Mouse (Mus musculus) thymus, adult 18-20 months (tissue): ENCODE data around the gene Emc3.
A peak's percentile ranks its signal among the peaks of the same experiment; 100 is the strongest.

Experiments used
- DNase-seq, 2 experiments: peaks; one replicate each; pipeline ENCODE4 v3.0.0; 2022; ENCODE audit warnings: mixed read lengths in 2 of 2

Gene Emc3

DNA sequence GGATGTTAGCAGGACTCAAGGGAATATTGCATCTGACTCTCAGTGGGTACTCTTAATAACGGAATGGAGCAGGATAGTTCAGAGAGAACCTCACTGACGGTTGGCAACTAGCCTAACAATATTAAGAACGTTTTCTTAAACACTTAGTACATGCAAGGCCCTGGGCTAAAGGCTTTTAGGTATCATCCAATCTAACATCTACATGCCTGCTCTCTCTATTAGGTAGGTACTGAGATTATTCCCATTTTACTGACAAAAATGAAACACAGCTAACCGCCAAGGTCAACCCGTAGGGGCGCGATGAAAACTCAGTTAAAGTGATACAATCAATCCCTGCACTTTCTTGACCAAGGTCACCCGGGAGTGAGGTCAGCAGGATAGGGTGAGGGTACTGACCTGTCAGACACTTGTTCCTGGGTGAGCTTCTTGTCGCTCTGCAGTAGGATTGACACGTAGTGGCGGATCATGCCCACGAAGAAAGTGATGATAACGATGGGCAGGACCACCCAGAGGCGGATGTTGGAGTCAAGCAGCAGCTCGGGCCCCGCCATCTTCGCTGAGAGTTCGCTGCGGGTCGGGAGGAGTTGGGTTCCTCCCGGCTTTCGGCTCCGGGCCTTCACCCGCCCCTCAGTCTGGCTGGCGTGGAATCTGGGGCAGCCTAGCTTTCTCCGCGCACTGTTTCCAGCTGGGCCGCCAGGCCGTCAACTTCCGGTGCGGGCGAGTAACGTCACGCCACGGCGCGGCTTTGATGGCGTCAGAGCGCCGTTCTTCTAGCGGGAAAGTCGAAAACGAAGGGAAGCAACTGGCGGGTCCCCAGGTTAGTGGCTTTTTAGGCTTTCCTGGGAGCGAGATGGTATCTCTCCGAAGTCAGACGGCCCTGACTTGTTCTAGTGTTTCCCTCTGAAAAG is at the start of gene Emc3, which contains the start of gene Fancd2:
Emc3 (minus strand) TSS at position 721 of the 908 bp plus-strand sequence.
Fancd2 (plus strand) TSS at position 751 of the 908 bp plus-strand sequence.
- peak; percentile 79 to 80 for DNase-seq

DNA sequence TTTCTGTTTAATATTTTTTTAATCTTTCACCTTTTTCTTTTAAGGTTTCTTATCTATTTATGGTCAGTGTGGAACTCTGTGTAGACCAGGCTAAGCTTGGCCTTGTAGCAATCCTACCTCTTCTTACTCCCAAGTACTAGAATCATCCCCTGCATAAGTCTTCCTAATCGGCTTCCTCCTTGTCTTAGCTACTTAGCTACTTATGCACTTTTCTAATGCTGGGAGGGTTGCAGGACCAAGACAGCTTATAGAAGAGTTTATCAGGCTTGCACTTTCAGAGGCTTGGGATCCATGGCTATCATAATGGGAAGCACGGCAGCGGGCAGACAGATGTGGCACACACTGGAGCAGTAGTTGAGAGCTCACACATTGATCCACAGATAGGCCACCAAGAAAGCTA is 47.9 kb upstream of the Emc3 start:
- DNase-seq: no peak

DNA sequence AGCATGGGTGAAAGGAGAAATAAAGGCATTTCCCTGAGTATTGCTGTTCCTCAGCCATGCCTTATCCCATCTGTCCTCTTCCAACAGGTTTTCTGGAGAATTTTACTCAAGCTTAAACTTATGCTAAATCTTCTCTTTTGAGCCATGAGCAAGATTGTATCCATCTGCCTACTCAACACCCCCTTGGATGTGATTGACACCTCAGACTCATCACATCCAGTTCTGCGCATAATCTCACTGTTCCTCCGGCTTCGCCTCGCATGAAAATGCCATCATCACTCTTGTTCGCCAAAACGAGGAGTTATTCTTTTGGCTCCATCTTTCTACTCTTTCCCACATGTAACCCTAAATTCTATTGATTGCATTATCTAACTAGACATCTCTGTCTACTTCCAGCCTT is 44.6 kb upstream of the Emc3 start:
- DNase-seq: no peak

DNA sequence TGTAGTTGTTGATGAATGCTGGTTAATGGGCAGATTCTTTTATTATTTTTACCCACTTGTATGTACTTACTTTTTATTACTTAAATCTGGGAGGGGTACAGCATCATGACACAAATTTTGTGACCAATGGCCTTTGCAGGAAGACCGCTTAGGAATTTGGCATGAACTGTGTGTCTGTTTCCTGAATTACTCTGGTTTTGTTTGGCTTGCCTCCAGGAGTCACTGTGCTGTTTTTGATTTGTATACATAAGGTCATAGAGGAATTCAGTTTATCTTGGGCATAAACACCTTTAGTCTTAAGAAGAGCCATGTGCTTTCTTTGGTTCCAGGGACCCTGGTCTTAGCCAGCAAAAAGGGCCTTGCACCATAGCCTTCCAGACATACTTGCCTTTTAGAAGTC is 33.1 kb upstream of the Emc3 start:
- no peak for DNase-seq

DNA sequence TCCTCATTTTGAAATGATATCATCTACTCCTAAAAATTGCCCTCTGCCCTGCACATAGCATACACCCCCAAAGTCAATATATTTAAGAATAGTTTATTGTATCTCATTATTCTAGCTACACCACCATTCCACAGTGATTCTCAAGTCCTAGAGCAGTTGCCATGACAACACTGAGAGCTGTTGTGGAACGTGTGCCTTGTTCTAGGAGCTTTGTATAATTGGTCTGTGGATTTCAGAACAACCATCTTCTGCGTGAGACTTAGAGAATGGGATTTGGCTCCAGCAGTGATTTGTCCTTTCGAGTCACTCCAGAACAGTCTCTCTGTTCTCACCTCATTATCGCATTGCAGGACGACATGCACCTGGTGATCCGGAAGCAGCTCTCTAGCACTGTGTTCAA is 28.3 kb upstream of the Emc3 start:
- DNase-seq: no peak

DNA sequence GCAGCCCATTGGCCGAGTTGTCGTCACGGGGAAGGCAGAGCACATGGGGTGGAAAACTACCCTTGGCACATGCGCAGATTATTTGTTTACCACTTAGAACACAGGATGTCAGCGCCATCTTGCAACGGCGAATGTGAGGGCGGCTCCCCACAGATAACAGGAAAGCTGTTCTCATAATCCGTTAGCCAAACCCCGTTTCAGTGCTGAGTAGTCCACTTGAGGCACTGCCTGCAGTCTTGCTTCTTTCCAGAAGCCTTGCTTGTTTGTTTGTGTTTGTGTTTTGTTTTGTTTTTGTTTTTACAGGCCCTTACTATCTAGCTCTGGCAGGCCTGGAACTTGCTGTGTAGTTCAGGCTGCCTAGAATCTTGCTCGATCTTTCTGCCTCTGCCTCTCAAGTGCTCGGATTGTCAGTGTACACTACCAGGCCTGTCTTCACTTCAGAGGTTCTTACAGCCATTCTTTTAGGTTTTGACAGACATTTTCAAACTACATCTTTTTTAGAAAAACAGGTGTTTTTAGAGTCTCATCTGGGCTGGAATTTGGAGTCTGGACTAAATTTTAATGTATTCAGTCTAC is 12.5 kb upstream of the Emc3 start:
- DNase-seq: no peak

DNA sequence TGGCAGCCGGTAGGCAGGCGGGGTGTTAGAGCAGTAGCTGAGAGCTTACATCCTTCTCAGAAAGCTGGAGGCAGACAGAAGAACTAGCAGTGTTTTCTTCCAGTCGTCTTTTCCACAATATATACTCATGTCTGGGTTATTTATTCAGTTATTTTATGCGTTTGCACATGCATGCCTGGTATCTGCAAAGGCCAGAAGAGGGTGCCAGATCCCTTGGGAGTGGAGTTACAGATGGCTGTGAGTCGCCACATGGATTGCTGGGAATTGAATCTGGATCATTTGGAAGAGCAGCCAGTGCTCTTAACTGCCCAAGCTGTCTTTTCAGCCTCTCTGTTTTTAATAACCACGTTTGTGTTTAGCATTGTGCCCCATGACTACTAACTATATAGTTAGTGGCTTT is 10.2 kb upstream of the Emc3 start:
- DNase-seq: no peak

DNA sequence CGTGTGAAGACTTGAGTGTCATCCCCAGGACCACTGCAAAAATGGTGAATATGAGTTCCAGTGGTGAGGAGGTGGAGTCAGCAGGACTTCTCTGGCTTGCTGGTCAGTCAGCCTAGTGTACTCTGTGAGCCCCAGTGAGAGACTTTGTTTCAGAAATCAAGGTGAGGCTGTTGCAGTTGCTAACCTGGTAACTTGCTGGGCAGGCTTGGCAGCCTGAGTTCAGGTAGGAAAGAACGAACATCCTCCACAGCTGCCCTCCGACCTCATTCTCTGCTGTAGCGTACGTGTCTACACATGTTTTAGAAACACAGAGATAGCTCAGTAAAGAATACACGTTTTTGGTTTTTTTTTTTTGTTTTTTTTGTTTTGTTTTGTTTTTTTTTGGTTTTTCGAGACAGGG is 3.4 kb upstream of the Emc3 start:
- DNase-seq: no peak

DNA sequence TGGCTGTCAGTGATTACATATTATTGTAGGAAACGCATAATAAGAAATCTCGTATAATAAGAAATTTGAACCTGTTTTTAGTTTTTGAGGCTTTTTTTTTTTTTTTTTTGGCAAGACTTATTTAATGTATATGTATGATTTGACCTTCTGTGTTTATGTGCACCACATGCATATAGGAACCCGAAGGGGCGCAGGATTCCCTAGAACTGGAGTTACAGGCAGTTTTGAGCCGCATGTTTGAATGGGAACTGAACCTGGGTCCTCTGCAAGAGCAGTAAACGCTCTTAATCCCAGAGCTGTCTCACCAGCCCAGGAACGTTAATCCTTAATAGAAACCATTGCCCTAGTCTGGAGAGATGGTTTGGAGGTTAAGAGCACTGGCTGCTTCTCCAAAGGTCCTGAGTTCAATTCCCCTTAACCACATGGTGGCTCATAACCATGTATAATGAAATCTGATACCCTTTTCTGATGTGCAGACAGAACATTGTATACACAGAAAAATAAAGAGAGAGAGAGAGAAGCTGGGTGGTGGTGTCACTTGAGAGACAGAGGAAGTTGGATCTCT is 470 bp upstream of the Emc3 start:
- no peak for DNase-seq

DNA sequence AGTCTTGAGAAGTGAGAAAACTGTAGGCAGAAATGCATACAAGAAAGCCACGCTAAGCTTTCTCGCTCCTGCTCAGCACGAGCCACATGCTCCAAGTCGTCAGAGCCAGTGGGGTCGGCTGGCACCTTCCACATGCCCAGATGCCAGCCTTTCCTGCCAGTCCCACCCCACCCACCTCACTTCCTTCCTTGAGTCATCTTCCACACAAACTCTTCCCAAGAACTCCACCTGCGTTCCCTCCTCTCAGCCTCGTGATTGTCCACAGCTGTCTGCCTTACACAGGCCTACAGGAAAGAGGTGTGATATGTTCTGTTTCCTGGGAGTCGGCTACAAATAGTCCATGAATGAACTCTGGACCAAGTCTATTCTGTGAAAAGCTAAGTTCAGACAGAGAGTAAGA is 8.0 kb downstream of the Emc3 start:
- no peak for DNase-seq

DNA sequence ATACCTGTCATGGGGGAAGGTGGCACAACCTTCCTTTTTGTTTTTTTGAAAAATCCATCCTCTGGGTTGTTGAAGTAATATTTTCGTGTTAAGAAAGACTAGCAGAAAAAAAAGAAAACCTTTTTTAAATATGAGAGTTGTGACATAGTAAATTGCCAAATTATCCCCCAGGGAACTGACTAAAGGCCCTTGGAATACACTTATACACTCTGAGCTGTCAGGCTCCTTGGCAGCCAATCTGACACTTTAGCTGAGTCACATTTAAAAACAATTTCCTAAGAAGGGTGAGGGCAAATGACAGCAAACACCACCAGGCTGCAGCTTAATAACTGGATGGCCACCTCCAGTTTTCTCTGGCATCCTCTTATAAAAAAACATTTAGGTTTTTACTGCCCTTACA is 9.1 kb downstream of the Emc3 start:
- no peak for DNase-seq

DNA sequence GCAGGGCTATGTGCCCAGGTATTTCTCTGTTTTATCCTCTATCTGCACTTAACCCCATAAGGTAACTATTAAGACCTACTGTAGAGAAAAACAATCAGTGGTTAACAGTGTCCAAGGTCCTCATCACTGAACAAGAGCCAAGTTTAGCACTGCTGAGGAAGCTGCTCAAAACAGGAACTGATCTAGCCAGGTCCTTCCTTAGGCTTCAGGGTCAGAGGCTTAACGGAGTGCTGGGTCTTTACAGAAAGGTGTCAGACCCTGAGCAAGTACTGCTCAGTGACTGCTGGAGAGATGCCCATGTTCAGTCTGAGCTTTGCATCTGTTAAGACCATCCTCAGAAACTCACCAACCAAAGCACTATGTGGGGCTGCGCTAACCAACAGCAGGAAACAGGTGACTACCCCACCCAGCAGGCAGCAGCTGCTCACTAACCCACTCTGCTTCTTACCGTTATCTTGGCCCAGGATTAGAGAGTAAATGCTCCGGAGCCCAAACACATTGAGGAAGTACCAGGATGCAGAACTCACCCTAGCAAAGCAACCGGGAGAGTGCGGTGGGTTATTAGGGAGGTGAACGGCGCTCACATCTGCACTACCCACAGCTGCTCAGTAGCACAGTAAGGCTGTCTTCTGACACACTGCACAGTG is 13.9 kb downstream of the Emc3 start:
- DNase-seq: peak; percentile 32 to 47

DNA sequence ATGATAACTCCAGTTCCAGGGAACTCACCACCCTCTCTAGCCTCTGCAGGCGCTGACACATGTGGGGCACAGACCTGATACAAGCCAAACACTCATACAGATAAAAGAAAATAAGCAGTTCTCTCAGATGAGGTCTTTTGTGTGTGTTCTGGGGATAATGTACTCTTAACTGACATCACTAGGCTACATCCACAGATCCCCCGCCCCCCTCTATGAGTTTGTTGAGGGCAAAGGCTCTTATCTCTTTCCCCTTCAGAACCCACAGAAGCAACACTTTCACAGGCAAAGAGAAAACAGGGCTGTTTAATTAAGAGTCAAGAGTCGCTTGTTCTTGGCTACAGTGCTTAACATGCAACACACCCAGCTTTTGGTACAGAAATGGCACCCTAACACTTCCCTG is 16.9 kb downstream of the Emc3 start:
- DNase-seq: no peak

DNA sequence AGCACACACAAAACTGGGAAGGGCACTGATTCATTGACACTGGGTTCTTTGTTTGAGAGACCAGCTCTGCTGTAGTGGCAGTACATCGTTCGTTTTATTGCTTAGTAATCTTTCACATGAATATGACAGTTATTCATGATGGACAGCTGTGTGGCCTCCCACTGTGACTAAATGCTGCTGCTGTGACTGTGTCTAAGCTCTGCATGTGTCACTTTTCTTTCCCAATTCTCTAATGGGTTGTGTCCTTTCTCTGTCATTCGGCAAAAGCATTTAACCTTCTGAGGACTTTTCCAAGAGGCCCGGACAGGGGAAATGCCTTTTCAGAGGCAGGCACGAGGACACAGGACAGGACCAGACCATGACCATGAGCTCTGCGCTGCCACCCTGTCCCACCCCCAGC is 17.5 kb downstream of the Emc3 start:
- no peak for DNase-seq

DNA sequence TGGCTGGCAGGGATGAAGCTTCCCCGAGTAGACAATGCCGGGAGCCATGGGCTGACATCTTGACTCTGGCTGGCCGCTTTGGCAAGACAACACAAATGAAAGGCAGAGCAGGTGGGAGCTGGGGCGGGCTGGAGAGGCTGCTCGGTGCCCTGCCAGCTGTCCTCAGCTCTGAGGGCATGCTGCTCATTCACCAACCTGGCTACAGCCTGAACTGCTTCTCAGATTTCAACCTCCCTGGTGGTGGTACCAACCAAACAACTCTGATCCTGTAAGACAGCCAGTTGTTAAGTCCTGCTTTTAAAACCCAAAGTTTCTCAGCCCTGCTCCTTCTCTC is 22.5 kb downstream of the Emc3 start:
- no peak for DNase-seq

DNA sequence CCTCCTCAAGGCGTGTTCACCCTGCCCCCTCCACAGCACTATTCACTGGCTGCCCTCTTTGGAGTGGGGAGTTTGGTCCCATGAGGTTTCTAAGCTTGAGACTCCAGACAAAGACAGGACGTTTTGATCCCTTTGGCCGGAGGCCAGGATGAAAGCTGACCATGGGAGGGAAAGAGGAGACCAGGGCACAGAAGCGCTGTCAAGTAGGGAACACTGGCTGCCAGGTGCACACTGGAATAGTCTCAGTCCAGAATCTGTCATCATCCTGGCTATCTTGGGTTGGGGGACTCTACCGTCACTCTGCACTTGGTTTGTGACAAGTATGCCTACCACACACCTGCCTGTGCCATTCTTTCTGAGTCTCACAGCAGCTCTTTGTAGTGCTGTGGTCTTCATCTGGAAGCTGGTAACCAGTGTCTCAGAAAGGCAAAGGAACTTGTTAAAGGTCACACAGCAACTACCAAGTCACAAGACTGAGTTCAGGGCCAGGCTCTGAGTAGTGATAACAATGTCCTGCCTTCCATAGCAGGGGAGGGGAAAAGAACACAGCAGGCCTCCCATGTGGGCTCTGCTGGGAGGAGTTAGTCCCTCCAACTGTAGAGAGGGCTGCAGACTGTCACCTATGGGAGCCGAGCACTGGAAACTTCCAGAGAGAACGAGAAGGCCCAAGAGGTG is 23.0 kb downstream of the Emc3 start:
- DNase-seq: no peak

DNA sequence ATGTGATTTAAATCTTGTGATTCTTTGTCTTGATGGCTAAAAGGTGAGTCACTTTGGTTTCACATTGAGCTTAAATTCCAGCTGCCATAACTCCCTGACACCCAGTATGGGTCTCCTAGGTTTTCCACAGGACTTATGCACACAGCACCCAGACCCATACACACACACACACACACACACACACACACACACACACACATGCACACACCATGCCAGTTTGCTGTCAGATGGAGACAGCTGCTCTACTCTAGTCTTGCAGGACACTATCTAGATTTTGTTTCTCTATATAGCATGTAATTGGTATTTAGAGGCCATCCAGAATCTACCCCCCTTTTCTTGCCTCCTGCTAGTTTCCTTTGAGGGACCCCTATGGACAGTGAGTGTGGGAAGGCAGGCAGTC is 24.3 kb downstream of the Emc3 start:
- no peak for DNase-seq

DNA sequence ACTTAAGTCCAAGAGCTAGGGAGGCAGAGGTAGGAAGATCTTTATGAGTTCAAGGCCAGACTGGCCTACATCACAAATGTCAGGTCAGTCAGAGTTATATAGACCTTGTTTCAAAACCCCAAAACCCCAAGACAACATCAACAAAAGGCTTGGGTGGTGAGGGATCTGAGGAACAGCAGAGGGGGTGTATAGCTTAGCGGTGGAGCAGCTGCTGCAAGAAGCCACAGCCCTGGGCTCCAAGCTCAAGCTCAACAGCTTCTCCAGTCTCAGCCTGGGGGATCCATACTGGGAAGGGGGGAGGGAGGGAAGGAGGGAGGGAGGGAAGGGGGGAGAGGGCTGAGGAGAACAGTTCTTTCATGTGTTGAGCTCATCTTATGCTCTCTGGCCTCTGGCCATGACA is 25.8 kb downstream of the Emc3 start:
- DNase-seq: no peak

DNA sequence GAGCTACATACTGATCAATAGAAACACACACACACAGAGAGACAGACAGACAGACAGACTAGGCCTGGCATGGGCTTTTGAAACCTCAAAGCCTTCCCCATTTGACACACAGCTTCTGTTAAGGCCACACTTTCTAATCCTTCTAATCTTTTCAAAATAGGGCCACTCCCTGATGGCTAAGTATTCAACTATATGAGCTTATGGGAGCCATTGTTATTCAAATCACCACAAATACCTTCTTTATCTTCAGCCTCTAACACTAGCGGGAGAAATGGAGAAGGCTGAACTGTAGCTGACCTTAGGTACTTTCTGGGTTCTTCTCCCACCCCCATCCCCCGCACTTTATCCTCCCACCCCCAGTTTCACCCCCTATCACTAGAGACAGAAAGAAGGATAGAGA is 28.7 kb downstream of the Emc3 start:
- DNase-seq: no peak

DNA sequence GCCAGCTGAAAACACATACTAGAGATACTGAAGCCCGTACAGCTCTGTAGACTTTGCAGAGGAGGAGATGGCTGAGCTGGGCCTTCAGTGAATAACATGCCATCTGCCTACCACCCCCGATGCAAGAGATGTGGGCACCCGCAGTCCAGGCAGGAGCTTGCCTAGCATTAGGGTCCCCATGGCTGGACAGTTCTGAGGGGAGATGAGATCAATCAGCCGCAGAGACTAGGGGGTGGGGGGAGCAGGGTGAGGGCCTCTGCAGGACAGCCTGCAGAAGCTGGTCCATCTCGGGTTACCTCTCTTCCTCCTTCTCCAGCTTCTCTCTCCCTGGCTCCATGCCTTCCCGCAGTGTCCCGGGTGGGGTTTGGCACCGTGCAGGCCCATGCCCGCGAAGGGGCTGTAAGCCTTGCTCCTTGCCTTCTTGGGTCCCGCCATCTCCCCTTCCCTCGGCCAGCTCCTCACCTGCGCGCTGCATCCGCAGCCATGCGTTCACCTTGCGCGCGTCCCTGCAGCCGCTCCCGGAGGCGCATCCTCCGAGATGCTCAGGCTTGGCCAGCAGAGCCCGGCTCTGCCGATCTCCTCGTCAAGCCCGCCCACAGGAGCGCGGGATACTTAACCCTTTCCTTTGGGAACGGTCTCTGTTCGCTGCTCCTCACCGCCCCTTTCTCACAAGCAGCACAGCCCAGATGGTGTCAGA is 29.9 kb downstream of the Emc3 start, which contains the start of gene Prrt3:
Prrt3 (minus strand) TSS at position 544 of the 697 bp plus-strand sequence.
- no peak for DNase-seq

DNA sequence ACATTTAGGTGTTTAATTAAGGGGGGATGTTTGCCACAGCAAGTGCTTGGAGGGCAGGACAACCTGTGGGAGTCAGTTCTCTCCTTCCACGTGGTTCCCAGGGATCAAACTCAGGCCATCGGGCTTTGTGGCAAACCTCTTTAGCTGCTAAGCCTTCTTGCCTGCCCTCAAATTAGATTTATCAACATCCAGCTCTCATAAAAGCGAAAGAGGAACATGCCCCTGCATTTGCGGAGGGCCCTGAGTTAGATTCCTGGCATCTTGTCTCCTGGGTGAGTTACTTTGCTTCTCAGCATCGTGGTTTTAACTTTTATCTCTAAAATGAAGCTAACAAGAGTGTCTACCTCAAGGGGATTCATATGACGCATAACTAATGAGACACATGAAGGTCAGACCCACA is 32.1 kb downstream of the Emc3 start:
- no peak for DNase-seq

DNA sequence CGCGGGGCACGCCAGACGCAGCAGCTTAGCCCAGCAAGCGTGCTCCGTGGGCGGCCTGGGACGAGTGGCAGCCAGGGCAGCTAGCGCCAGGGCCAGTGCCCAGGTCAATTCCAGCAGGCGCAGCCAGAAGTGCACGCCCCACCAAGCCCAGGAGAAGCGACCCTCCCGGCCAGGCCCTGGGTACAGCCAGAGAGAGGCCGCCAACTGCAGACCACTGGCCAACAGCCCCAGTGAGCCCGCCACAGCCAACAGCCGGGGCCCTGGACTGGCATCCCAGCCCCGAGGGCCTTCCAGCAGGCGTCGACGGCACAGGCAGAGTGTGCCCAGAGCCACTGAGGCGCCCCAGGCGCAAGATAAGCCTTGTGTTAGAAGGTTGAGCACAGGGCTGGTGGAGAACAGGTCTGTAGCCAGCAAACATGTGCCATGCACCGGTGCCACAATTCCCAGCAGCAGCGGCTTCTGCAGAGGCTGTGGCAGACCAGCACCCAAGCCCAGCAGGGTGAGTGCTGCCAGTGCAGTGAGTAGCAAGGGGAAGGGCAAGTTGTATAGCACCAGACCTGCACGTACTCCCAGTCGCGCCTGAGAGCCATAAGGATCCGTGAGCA is 36.3 kb downstream of the Emc3 start:
- no peak for DNase-seq
